Mouse (Mus musculus) brain, adult 10 weeks (tissue): Measurements from ENCODE around the gene Stradb. TPM values are rescaled to one million over a fixed set of nuclear protein-coding genes. Genes with fewer than 3 reads are reported as not detected.

Experiments
- polyA plus RNA-seq: library from polyadenylated mRNA; stranded (reverse); fragments of 350-450 nt; fragmentation: Illumina TruSeq; extraction: RNeasy Lipid Tissue Mini Kit (QIAGEN cat#74804); gene quantifications from one replicate; pipeline ENCODE4 v1.2.3, GENCODE M21; 2015; ENCODE audit warnings: low read depth, low replicate concordance

The Stradb gene
- polyA plus RNA-seq, result 33.1 TPM

GRCm38 (mm10) chr1:58973366-58974221 lies at the start of gene Stradb, which contains the start of gene Trak2:
Gene Stradb, plus strand, starts transcription at chr1:58973522.
Gene Trak2, minus strand, starts transcription at chr1:58973430.

Other genes with a start within 250 kb of the Stradb start
- gene Casp8, start 178.1 kb upstream of the Stradb start, polyA plus RNA-seq, result 3.5 TPM
- 97.7 TPM for gene Trak2, start 92 bp upstream of the Stradb start, polyA plus RNA-seq
- gene C2cd6, start 121.4 kb downstream of the Stradb start, polyA plus RNA-seq, result not detected
- gene Tmem237, start 146.9 kb downstream of the Stradb start, polyA plus RNA-seq, result 40.3 TPM
- gene Mpp4, start 189.9 kb downstream of the Stradb start, polyA plus RNA-seq, result 1.1 TPM